Mouse (Mus musculus): ENCODE results near the gene Map3k9. TPM values are rescaled to one million over a fixed set of nuclear protein-coding genes. Genes with fewer than 3 reads are reported as not detected.
A peak's percentile ranks its signal among the peaks of the same experiment; 100 is the strongest.

Gene Map3k9
- polyA plus RNA-seq, 1 experiment from 2014 or later, result 1.3 TPM

DNA sequence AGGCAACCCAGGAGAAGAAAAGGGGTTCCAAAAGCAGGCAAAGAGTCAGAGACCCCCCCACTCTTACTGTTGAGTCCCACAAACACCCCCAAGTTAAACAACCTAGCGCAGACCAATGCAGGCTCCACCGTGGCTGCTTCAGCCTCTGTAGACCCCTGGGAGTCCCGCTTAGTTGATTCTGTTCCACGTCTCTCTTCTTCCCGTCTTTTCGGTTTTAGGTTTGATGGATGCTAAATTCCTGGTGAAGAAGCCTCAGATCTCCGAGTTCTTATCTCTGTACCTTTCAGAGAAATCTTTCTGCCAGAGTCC lies 26.5 kb upstream of the Map3k9 start:
- Histone ChIP-seq H3K27ac (no peak overlapping the region), H3K36me3 (no peaks in the 10 kb centered on the region), H3K4me2 (peak overlapping the region; percentile 71), H3K27me3 (no peaks in the 10 kb centered on the region), H3K4me3 (peak overlapping the region; percentile 42), H3K9ac (peak overlapping the region; percentile 58), H3K4me1 (peaks cover 8% of the 10 kb centered on the region), H3K9me3 (no peaks in the 10 kb centered on the region)
- 5% methylated on average over 7 of the region's 7 CpGs for WGBS
- no peak for ATAC-seq (ENCODE audit: insufficient number of reproducible peaks, insufficient read depth, low FRiP score, low TSS enrichment, low read depth)

DNA sequence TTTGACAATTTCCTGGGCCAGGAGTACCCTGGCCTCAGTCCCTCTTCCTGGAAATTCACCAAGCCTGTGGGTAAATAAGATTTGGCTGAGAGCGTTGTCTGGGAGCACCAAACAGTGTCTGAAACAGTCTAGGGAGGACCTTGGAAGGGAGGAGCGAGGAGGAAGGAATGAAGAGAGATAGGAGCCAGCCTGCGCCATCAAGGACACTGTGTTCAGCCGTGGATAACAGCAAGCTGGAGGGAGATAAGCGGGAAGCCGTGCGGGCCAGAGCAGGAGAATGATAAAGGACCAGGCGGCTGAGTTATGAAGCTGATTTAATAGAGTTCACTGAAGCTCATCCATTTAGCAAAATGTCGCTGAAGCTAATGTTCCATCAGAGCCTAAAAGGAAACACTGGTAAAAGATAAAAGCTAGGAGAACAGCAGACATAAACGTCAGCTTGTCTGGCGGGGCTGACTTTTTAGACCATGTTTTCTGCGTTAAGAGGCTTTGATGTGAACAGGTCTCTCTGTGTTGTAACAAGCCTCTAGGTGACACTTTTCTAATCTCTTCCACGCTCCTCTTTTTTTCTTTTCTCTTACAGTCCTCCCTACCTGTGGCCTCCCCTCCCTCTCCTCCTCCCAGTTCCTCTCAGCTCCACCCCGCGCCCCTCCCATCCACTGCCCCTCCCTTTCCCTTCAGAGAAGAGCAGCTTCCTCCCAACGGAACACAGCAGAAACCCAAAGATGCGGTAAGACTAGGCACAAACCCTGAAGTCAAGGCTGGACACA lies 26.0 kb upstream of the Map3k9 start:
- Histone ChIP-seq H3K4me3 (peak overlapping the region; percentile 42), H3K36me3 (no peaks in the 10 kb centered on the region), H3K4me1 (peaks cover 8% of the 10 kb centered on the region), H3K27ac (no peak overlapping the region), H3K27me3 (no peaks in the 10 kb centered on the region), H3K4me2 (peak overlapping the region; percentile 71), H3K9me3 (no peaks in the 10 kb centered on the region), H3K9ac (peak overlapping the region; percentile 58)
- 26% methylated on average over 17 of the region's 17 CpGs for WGBS
- no peak for ATAC-seq (ENCODE audit: insufficient number of reproducible peaks, insufficient read depth, low FRiP score, low TSS enrichment, low read depth)

DNA sequence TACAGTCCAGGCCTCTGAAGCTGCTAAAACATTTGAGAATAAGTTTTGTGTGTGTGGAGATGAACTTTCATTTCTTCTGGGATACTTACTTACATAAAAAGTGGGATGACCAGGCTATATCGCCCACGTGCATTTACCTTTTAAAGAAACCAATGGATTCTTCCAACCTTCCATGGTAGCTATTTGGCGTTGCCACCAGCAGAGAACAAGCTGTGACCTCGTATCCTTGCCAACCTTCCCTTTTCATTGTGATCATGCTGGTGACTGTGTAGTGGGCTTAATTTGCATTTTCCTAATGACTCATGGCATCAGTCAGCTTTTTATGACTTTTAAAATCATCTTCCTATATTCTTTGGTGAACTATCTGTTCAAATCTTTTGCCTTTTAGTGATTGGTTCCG lies 25.1 kb upstream of the Map3k9 start:
- H3K9me3 ChIP-seq, result no peaks in the 10 kb centered on the region
- no peaks in the 10 kb centered on the region for H3K27me3 ChIP-seq
- H3K4me2 ChIP-seq, result no peak overlapping the region
- H3K27ac ChIP-seq, result no peak overlapping the region
- whole genome bisulfite sequencing, result 92% methylated on average over 5 of the region's 5 CpGs
- no peaks in the 10 kb centered on the region for H3K36me3 ChIP-seq
- no peak overlapping the region for H3K4me3 ChIP-seq
- ATAC-seq (ENCODE audit: insufficient number of reproducible peaks, insufficient read depth, low FRiP score, low TSS enrichment, low read depth), result no peak
- H3K9ac ChIP-seq, result no peak overlapping the region
- H3K4me1 ChIP-seq, result peaks cover 8% of the 10 kb centered on the region

DNA sequence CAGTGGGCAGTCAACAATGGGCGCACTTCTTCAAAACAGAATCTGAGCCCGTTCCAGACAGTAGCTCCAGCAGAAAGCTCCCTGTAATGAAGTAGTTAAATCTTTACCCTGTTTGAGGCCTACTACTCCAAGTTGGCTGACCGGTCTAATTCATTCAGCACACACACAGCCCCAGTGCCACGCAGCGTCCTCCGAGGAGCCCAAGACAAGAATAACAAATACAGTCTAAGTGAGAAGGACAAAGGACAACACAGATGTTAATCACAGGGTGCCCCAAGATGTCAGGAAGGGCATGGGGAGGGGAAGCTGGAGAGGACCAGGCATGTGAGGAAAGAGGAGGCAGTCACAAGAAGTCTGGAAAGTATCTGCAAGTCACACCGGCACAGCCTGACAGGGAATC lies 22.8 kb upstream of the Map3k9 start:
- no peaks in the 10 kb centered on the region for H3K27me3 ChIP-seq
- H3K36me3 ChIP-seq, result no peaks in the 10 kb centered on the region
- H3K4me3 ChIP-seq, result no peak overlapping the region
- H3K4me2 ChIP-seq, result no peak overlapping the region
- no peak overlapping the region for H3K27ac ChIP-seq
- H3K4me1 ChIP-seq, result peaks cover 8% of the 10 kb centered on the region
- H3K9ac ChIP-seq, result no peak overlapping the region
- WGBS, result 20% methylated on average over 7 of the region's 7 CpGs
- no peaks in the 10 kb centered on the region for H3K9me3 ChIP-seq
- ATAC-seq (ENCODE audit: insufficient number of reproducible peaks, insufficient read depth, low FRiP score, low TSS enrichment, low read depth), result no peak

DNA sequence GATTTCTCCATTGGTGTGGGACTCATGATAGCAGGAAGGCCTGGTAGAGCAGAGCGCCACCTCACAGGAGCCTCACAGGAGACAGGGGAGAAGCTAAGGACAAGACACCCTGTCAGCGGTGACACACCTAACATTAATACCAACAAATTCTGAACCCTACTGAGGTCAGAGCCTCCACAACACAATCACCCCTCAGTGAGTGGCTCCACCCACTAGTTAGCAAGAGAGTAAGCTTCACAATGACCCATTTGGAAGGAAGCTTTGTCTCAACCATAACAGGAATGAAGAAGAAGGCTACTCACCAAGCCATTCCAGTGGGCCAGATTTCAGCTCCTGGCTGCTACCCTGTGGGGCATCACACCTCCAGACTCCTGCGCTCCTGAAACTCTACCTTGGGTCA lies 22.0 kb upstream of the Map3k9 start:
- Histone ChIP-seq H3K36me3 (no peaks in the 10 kb centered on the region), H3K9me3 (no peaks in the 10 kb centered on the region), H3K4me2 (no peak overlapping the region), H3K27ac (no peak overlapping the region), H3K9ac (no peak overlapping the region), H3K4me1 (peaks cover 8% of the 10 kb centered on the region), H3K4me3 (no peak overlapping the region), H3K27me3 (no peaks in the 10 kb centered on the region)
- no peak for ATAC-seq (ENCODE audit: insufficient number of reproducible peaks, insufficient read depth, low FRiP score, low TSS enrichment, low read depth)
- 93% methylated on average over 3 of the region's 3 CpGs for WGBS

DNA sequence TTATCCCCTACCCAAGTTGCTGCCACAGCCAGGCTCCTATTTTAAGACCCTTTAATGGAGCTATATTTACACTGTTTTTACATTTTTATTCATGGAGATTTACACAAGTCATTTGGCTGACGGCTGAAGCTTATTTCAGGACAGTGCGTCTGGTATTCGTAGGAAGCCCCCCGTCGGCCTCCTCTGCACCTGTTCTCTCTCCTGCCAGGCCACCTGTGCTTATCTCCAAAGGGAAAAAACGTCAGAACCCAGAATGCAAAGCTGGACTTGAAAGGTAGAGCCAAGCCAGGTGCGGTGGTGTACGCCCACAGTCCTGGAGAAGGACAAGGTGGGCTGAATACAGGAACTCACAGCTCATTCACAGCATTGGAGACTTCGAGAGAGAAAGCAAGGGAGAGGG lies 20.2 kb upstream of the Map3k9 start:
- H3K4me3 ChIP-seq, result no peak overlapping the region
- H3K36me3 ChIP-seq, result no peaks in the 10 kb centered on the region
- no peaks in the 10 kb centered on the region for H3K9me3 ChIP-seq
- H3K27me3 ChIP-seq, result no peaks in the 10 kb centered on the region
- ATAC-seq (ENCODE audit: insufficient number of reproducible peaks, insufficient read depth, low FRiP score, low TSS enrichment, low read depth), result no peak
- no peak overlapping the region for H3K9ac ChIP-seq
- H3K4me2 ChIP-seq, result no peak overlapping the region
- H3K27ac ChIP-seq, result no peak overlapping the region
- 83% methylated on average over 9 of the region's 9 CpGs for WGBS
- H3K4me1 ChIP-seq, result no peaks in the 10 kb centered on the region; the same call in 1 of the 2 replicates

DNA sequence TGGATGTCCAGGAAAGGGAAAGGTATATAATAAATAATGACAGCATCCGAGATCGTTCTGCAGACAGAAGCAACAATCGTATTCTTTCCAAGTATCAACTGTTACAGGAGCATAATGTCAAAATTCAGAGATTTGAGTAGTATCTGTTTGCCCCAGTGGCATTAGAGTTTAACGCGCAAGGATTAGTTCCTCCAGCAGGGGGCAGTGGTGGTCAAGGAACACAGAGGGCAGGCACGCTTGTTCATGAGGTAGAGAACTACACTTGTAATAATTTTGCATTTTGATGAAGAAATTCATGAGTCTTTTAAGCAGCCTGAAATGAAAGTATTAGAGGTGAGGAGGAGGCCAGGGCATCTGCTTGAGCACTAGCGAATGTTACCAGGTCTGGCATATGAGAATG lies 15.6 kb upstream of the Map3k9 start:
- Histone ChIP-seq H3K9ac (no peak overlapping the region), H3K4me3 (no peak overlapping the region), H3K4me2 (no peak overlapping the region), H3K9me3 (no peaks in the 10 kb centered on the region), H3K27ac (no peak overlapping the region), H3K4me1 (no peaks in the 10 kb centered on the region), H3K36me3 (no peaks in the 10 kb centered on the region), H3K27me3 (no peaks in the 10 kb centered on the region)
- no peak for ATAC-seq (ENCODE audit: insufficient number of reproducible peaks, insufficient read depth, low FRiP score, low TSS enrichment, low read depth)
- WGBS, result 8% methylated on average over 7 of the region's 7 CpGs

DNA sequence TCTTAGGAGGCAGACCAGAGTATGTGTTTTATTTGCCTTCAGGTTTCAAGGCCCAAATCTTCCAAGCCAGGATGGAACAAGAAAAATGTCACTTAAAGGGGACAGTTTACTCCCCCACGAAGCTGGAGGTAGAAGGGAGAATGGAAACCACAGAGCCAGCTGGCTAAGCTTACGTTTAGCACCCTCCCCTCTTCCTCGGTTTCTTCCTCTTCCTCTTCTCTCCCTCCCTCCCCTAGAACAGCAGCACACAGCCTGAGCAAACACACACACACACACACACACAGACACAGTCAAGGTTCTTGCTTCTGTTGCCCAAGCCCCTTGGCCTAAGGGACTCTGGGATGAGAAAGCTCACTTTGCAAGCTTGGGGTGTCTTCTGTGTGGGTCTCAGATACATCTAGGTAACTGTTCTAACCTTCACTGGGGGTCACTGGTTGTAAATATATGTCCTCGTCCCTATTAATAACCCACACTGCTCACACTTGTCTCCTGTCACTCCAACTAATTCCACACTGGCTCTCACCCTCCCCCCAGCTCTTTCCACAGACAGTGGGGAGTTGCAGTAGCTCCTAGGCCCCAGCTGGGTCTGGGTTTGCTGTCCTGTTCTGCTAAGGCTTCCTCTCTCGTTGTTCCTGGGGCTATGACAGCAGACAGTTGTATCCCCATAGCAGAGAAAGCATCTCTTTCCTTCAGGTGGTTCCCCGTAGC lies 11.7 kb upstream of the Map3k9 start:
- H3K4me1 ChIP-seq, result no peaks in the 10 kb centered on the region
- WGBS, result 67% methylated on average over 6 of the region's 6 CpGs
- no peak overlapping the region for H3K4me2 ChIP-seq
- H3K36me3 ChIP-seq, result no peaks in the 10 kb centered on the region
- H3K4me3 ChIP-seq, result no peak overlapping the region
- H3K9me3 ChIP-seq, result no peaks in the 10 kb centered on the region
- H3K27me3 ChIP-seq, result no peaks in the 10 kb centered on the region
- no peak overlapping the region for H3K27ac ChIP-seq
- no peak for ATAC-seq (ENCODE audit: insufficient number of reproducible peaks, insufficient read depth, low FRiP score, low TSS enrichment, low read depth)
- H3K9ac ChIP-seq, result no peak overlapping the region

DNA sequence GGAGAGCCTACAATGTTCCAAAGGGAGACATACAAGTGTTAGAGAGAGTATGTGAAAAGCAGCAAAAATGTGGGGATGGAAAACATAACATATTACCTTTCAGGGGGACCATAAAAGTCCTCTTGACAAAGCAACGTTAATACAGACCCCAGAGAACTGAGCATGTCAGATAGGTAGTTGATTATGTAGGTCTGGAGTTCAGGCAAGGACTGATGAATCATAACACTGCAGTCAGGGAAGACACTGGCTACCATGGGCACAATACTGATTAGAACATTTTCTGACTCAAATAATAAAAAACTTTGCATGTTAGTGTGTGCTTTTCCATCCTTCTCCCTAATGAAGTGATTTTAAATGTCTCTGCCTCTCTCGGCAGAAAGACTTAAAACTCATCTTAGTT lies 8.5 kb upstream of the Map3k9 start:
- Histone ChIP-seq H3K4me3 (no peak overlapping the region), H3K27me3 (peaks cover 4% of the 10 kb centered on the region), H3K4me2 (no peak overlapping the region), H3K27ac (no peak overlapping the region), H3K4me1 (no peaks in the 10 kb centered on the region), H3K36me3 (no peaks in the 10 kb centered on the region), H3K9me3 (no peaks in the 10 kb centered on the region), H3K9ac (no peak overlapping the region)
- ATAC-seq (ENCODE audit: insufficient number of reproducible peaks, insufficient read depth, low FRiP score, low TSS enrichment, low read depth), result no peak
- WGBS, result 60% methylated on average over 2 of the region's 2 CpGs

DNA sequence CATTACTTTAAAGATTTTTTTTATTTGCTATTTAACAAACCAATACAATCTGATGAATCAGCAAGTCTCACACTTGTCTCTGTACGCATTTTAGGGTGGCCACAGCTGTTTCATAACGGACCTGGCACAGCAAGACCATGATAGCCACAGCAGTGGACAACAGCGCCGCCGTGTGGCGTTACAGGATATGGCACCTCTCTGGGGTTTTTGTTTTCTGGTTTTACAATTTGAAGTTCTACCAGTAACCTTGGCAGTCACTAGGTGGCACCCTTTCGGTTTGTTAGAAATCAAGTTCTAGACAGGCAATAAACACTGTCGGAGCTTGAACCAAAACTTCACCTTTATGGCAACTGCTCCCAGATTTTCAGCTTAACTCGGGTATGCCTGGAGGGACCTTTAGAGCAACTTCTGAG lies 7.7 kb upstream of the Map3k9 start:
- Histone ChIP-seq H3K9me3 (no peaks in the 10 kb centered on the region), H3K36me3 (no peaks in the 10 kb centered on the region), H3K27me3 (peaks cover 4% of the 10 kb centered on the region), H3K4me3 (0 out of 2 replicates have a peak overlapping the region, but pooled peaks have one; percentile 9), H3K9ac (no peak overlapping the region), H3K27ac (no peak overlapping the region), H3K4me1 (no peaks in the 10 kb centered on the region), H3K4me2 (peak overlapping the region; percentile 34)
- no peak for ATAC-seq (ENCODE audit: insufficient number of reproducible peaks, insufficient read depth, low FRiP score, low TSS enrichment, low read depth)
- 4% methylated on average over 9 of the region's 9 CpGs for WGBS

DNA sequence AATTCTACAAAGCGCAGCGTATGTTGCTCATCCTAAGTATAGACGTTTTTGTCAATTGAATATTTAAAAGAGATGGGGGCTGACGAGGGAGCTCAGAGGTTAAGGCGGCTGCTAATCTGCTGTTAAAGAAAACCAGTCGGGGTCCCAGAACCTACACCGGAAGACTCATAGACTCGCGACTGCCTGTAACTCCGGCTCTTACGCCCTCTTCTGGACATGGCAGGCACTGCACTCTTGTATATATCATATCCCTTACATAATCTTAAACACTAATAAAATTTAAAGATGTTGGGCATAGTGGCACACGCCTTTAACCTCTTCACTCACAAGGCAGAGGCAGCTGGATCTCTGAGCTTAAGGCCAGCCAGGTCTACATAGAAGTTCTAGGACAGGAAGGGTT lies 6.3 kb upstream of the Map3k9 start:
- Histone ChIP-seq H3K4me2 (no peak overlapping the region), H3K27ac (no peak overlapping the region), H3K9me3 (no peaks in the 10 kb centered on the region), H3K36me3 (no peaks in the 10 kb centered on the region), H3K4me1 (no peaks in the 10 kb centered on the region), H3K9ac (no peak overlapping the region), H3K4me3 (no peak overlapping the region), H3K27me3 (peaks cover 18% of the 10 kb centered on the region)
- WGBS, result 51% methylated on average over 12 of the region's 12 CpGs
- ATAC-seq (ENCODE audit: insufficient number of reproducible peaks, insufficient read depth, low FRiP score, low TSS enrichment, low read depth), result no peak

DNA sequence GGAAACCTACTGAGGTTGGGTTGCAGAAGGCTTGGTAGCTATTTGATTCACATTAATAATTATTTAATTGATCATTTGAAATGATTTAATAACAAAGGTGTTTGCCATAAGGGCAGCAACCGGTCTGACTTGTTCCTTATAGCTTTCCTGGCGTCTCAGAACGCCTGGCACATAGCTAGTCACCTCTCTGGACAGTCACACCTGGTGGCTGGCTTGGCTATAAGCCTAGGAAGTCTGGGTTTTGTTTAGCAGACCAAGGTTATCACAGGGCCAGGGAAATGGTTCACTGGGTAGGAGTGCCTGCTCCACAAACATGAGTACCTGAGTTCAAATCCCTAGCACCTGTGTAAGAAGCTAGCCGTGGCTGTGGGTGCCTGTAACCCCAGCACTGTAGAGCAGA lies 2.3 kb upstream of the Map3k9 start:
- no peak for ATAC-seq (ENCODE audit: insufficient number of reproducible peaks, insufficient read depth, low FRiP score, low TSS enrichment, low read depth)
- Histone ChIP-seq H3K9me3 (no peaks in the 10 kb centered on the region), H3K4me1 (peaks cover 10% of the 10 kb centered on the region), H3K4me2 (no peak overlapping the region), H3K27me3 (peaks cover 48% of the 10 kb centered on the region), H3K36me3 (no peaks in the 10 kb centered on the region), H3K27ac (no peak overlapping the region), H3K9ac (no peak overlapping the region), H3K4me3 (no peak overlapping the region)
- WGBS, result 81% methylated on average over 4 of the region's 4 CpGs
